Mouse (Mus musculus): ENCODE measurements around the gene Pdp2. TPM values are rescaled to one million over a fixed set of nuclear protein-coding genes. Genes with fewer than 3 reads are reported as not detected.

The Pdp2 gene
- polyA plus RNA-seq (2012; rRNA removed), result 7.8 and 8.0 TPM in 2 replicates

GRCm38 (mm10) chr8:104591133-104591834 lies at the start of gene Pdp2:
Gene Pdp2 (plus strand): TSS chr8:104591451.

GRCm38 (mm10) chr8:104624161-104624560 lies 32.9 kb downstream of the Pdp2 start, which contains the start of gene Cdh16:
Gene Cdh16 (minus strand): TSS chr8:104624396.

GRCm38 (mm10) chr8:104630981-104631663 lies 39.9 kb downstream of the Pdp2 start, which contains the start of gene Rrad:
Gene Rrad (minus strand): TSS chr8:104631327.

GRCm38 (mm10) chr8:104641426-104642323 lies 50.4 kb downstream of the Pdp2 start, which contains the start of gene Ciao2b:
Gene Ciao2b (minus strand): TSS chr8:104641965.

Other genes with a start within 250 kb of the Pdp2 start
- 24.1 and 24.6 TPM in 2 replicates for gene Cmtm4, start 195.6 kb upstream of the Pdp2 start, polyA plus RNA-seq (2012; rRNA removed)
- 108 and 110 TPM in 2 replicates for gene Dync1li2, start 148.4 kb upstream of the Pdp2 start, polyA plus RNA-seq (2012; rRNA removed)
- 0.52 and 0.80 TPM in 2 replicates for gene Terb1, start 81.5 kb upstream of the Pdp2 start, polyA plus RNA-seq (2012; rRNA removed)
- gene Nae1, start 56.8 kb upstream of the Pdp2 start, polyA plus RNA-seq (2012; rRNA removed), result 91.5 and 98.5 TPM in 2 replicates
- 2.6 and 2.8 TPM in 2 replicates for gene Car7, start 56.8 kb upstream of the Pdp2 start, polyA plus RNA-seq (2012; rRNA removed)
- gene Cdh16, start 32.9 kb downstream of the Pdp2 start, polyA plus RNA-seq (2012; rRNA removed), result not detected in 2 replicates
- 3.3 and 5.1 TPM in 2 replicates for gene Rrad, start 39.9 kb downstream of the Pdp2 start, polyA plus RNA-seq (2012; rRNA removed)
- 78.0 and 96.6 TPM in 2 replicates for gene Ciao2b, start 50.5 kb downstream of the Pdp2 start, polyA plus RNA-seq (2012; rRNA removed)
- gene Ces2a, start 142.6 kb downstream of the Pdp2 start, polyA plus RNA-seq (2012; rRNA removed), result not detected in 2 replicates
- 0.19 and 0.29 TPM in 2 replicates for gene Ces2b, start 240.1 kb downstream of the Pdp2 start, polyA plus RNA-seq (2012; rRNA removed)